Mouse (Mus musculus): Measurements from ENCODE around the gene Kif11. TPM values are rescaled to one million over a fixed set of nuclear protein-coding genes. Genes with fewer than 3 reads are reported as not detected.

Kif11 gene
- polyA plus RNA-seq, 1 experiment from 2014 or later, result 39.6 TPM

- Histone ChIP-seq H3K4me2 (no peak overlapping the region), H3K27ac (peak overlapping the region; percentile 76)
Observed at GRCm38 (mm10) chr19:37348952-37349351, 27.3 kb upstream of the Kif11 start.

GRCm38 (mm10) chr19:37352756-37353155 is 23.4 kb upstream of the Kif11 start:
- 94% methylated on average over 3 of the region's 3 CpGs for WGBS
- no peak overlapping the region for H3K4me3 ChIP-seq
- peaks cover 12% of the 10 kb centered on the region; the same call in 1 of the 2 replicates for H3K36me3 ChIP-seq
- no peak overlapping the region for H3K4me2 ChIP-seq
- no peak overlapping the region for H3K9ac ChIP-seq
- no peaks in the 10 kb centered on the region for H3K27me3 ChIP-seq
- peaks cover 7% of the 10 kb centered on the region for H3K4me1 ChIP-seq (replicated peaks)
- ATAC-seq (replicated peaks; ENCODE audit: insufficient number of reproducible peaks, insufficient read depth, low FRiP score, low read depth), result no peak
- H3K27ac ChIP-seq, result no peak overlapping the region
- H3K9me3 ChIP-seq (replicated peaks), result no peaks in the 10 kb centered on the region

More at GRCm38 (mm10) chr19:37348952-37349351, 27.3 kb upstream of the Kif11 start:
- Histone ChIP-seq H3K9ac (no peak overlapping the region), H3K4me1 (replicated peaks) (peaks cover 20% of the 10 kb centered on the region), H3K36me3 (peaks cover 12% of the 10 kb centered on the region; the same call in 1 of the 2 replicates), H3K4me3 (no peak overlapping the region), H3K9me3 (replicated peaks) (no peaks in the 10 kb centered on the region), H3K27me3 (no peaks in the 10 kb centered on the region)
- no peak for ATAC-seq (replicated peaks; ENCODE audit: insufficient number of reproducible peaks, insufficient read depth, low FRiP score, low read depth)

GRCm38 (mm10) chr19:37353331-37353730 is 22.9 kb upstream of the Kif11 start:
- H3K4me1 ChIP-seq (replicated peaks), result peaks cover 3% of the 10 kb centered on the region; the same call in 1 of the 2 replicates
- no peak for ATAC-seq (replicated peaks; ENCODE audit: insufficient number of reproducible peaks, insufficient read depth, low FRiP score, low read depth)
- H3K27ac ChIP-seq, result no peak overlapping the region
- H3K4me2 ChIP-seq, result no peak overlapping the region
- WGBS, result 88% methylated on average over 6 of the region's 6 CpGs
- peaks cover 12% of the 10 kb centered on the region; the same call in 1 of the 2 replicates for H3K36me3 ChIP-seq
- H3K9me3 ChIP-seq (replicated peaks), result no peaks in the 10 kb centered on the region
- no peak overlapping the region for H3K4me3 ChIP-seq
- no peaks in the 10 kb centered on the region for H3K27me3 ChIP-seq
- H3K9ac ChIP-seq, result no peak overlapping the region

- 45% methylated on average over 5 of the region's 5 CpGs for WGBS
- no peaks in the 10 kb centered on the region; the same call in 1 of the 2 replicates for H3K4me1 ChIP-seq (replicated peaks)
Observed at GRCm38 (mm10) chr19:37360044-37360443, 16.2 kb upstream of the Kif11 start.

GRCm38 (mm10) chr19:37362545-37362944 is 13.7 kb upstream of the Kif11 start:
- H3K27ac ChIP-seq, result no peak overlapping the region
- no peak overlapping the region for H3K4me3 ChIP-seq
- no peaks in the 10 kb centered on the region for H3K36me3 ChIP-seq
- ATAC-seq (replicated peaks; ENCODE audit: insufficient number of reproducible peaks, insufficient read depth, low FRiP score, low read depth), result no peak
- H3K4me1 ChIP-seq (replicated peaks), result no peaks in the 10 kb centered on the region
- no peak overlapping the region for H3K4me2 ChIP-seq
- no peak overlapping the region for H3K9ac ChIP-seq
- no peaks in the 10 kb centered on the region for H3K9me3 ChIP-seq (replicated peaks)
- H3K27me3 ChIP-seq, result no peaks in the 10 kb centered on the region
- WGBS, result 39% methylated on average over 5 of the region's 5 CpGs

More at GRCm38 (mm10) chr19:37360044-37360443, 16.2 kb upstream of the Kif11 start:
- Histone ChIP-seq H3K4me2 (no peak overlapping the region), H3K9ac (no peak overlapping the region), H3K36me3 (no peaks in the 10 kb centered on the region), H3K4me3 (no peak overlapping the region), H3K27me3 (no peaks in the 10 kb centered on the region), H3K27ac (no peak overlapping the region), H3K9me3 (replicated peaks) (no peaks in the 10 kb centered on the region)
- no peak for ATAC-seq (replicated peaks; ENCODE audit: insufficient number of reproducible peaks, insufficient read depth, low FRiP score, low read depth)

- 79% methylated on average over 11 of the region's 11 CpGs for WGBS
- no peak overlapping the region for H3K4me3 ChIP-seq
- no peak for ATAC-seq (replicated peaks; ENCODE audit: insufficient number of reproducible peaks, insufficient read depth, low FRiP score, low read depth)
Observed at GRCm38 (mm10) chr19:37363128-37363939, 12.9 kb upstream of the Kif11 start.

GRCm38 (mm10) chr19:37368990-37369389 is 7.2 kb upstream of the Kif11 start:
- ATAC-seq (replicated peaks; ENCODE audit: insufficient number of reproducible peaks, insufficient read depth, low FRiP score, low read depth), result no peak
- H3K4me3 ChIP-seq, result no peak overlapping the region
- H3K4me2 ChIP-seq, result no peak overlapping the region
- no peaks in the 10 kb centered on the region for H3K27me3 ChIP-seq
- WGBS, result 71% methylated on average over 1 of the region's 1 CpGs
- no peak overlapping the region for H3K9ac ChIP-seq
- no peaks in the 10 kb centered on the region for H3K4me1 ChIP-seq (replicated peaks)
- no peaks in the 10 kb centered on the region for H3K9me3 ChIP-seq (replicated peaks)
- H3K27ac ChIP-seq, result no peak overlapping the region
- H3K36me3 ChIP-seq, result no peaks in the 10 kb centered on the region

More at GRCm38 (mm10) chr19:37363128-37363939, 12.9 kb upstream of the Kif11 start:
- H3K27ac ChIP-seq, result no peak overlapping the region
- H3K4me2 ChIP-seq, result no peak overlapping the region
- H3K4me1 ChIP-seq (replicated peaks), result no peaks in the 10 kb centered on the region
- H3K36me3 ChIP-seq, result no peaks in the 10 kb centered on the region
- no peaks in the 10 kb centered on the region for H3K9me3 ChIP-seq (replicated peaks)
- no peak overlapping the region for H3K9ac ChIP-seq
- H3K27me3 ChIP-seq, result no peaks in the 10 kb centered on the region

GRCm38 (mm10) chr19:37369921-37370320 is 6.3 kb upstream of the Kif11 start:
- no peak overlapping the region for H3K4me3 ChIP-seq
- no peak overlapping the region for H3K9ac ChIP-seq
- ATAC-seq (replicated peaks; ENCODE audit: insufficient number of reproducible peaks, insufficient read depth, low FRiP score, low read depth), result no peak
- H3K9me3 ChIP-seq (replicated peaks), result no peaks in the 10 kb centered on the region
- H3K4me1 ChIP-seq (replicated peaks), result peaks cover 1% of the 10 kb centered on the region; the same call in 1 of the 2 replicates
- no peaks in the 10 kb centered on the region for H3K27me3 ChIP-seq
- H3K36me3 ChIP-seq, result no peaks in the 10 kb centered on the region
- no peak overlapping the region for H3K4me2 ChIP-seq
- 80% methylated on average over 4 of the region's 4 CpGs for WGBS
- H3K27ac ChIP-seq, result no peak overlapping the region

- 87% methylated on average over 5 of the region's 5 CpGs for WGBS
- Histone ChIP-seq H3K4me2 (no peak overlapping the region), H3K9me3 (replicated peaks) (no peaks in the 10 kb centered on the region), H3K4me1 (replicated peaks) (peaks cover 4% of the 10 kb centered on the region; the same call in 1 of the 2 replicates), H3K27ac (no peak overlapping the region), H3K4me3 (no peak overlapping the region), H3K9ac (no peak overlapping the region), H3K27me3 (no peaks in the 10 kb centered on the region), H3K36me3 (no peaks in the 10 kb centered on the region)
- ATAC-seq (replicated peaks; ENCODE audit: insufficient number of reproducible peaks, insufficient read depth, low FRiP score, low read depth), result no peak
Observed at GRCm38 (mm10) chr19:37370356-37370755, 5.8 kb upstream of the Kif11 start.

GRCm38 (mm10) chr19:37374941-37375754 is 1.1 kb upstream of the Kif11 start:
- Histone ChIP-seq H3K9me3 (replicated peaks) (no peaks in the 10 kb centered on the region), H3K27ac (peak overlapping the region; percentile 98), H3K4me3 (peak overlapping the region; percentile 88), H3K36me3 (no peaks in the 10 kb centered on the region), H3K27me3 (no peaks in the 10 kb centered on the region), H3K4me2 (peak overlapping the region; percentile 66), H3K4me1 (replicated peaks) (peaks cover 16% of the 10 kb centered on the region), H3K9ac (peak overlapping the region; percentile 62)
- ATAC-seq (replicated peaks; ENCODE audit: insufficient number of reproducible peaks, insufficient read depth, low FRiP score, low read depth), result no peak
- 22% methylated on average over 7 of the region's 7 CpGs for whole genome bisulfite sequencing

- WGBS, result 1% methylated on average over 11 of the region's 11 CpGs
Observed at GRCm38 (mm10) chr19:37376841-37377240, 638 bp downstream of the Kif11 start.

More at GRCm38 (mm10) chr19:37376841-37377240, 638 bp downstream of the Kif11 start:
- H3K9me3 ChIP-seq (replicated peaks), result no peaks in the 10 kb centered on the region
- peak overlapping the region; percentile 88 for H3K4me3 ChIP-seq
- no peaks in the 10 kb centered on the region for H3K36me3 ChIP-seq
- ATAC-seq (replicated peaks; ENCODE audit: insufficient number of reproducible peaks, insufficient read depth, low FRiP score, low read depth), result no peak
- peak overlapping the region; percentile 98 for H3K27ac ChIP-seq
- H3K9ac ChIP-seq, result peak overlapping the region; percentile 62
- H3K27me3 ChIP-seq, result no peaks in the 10 kb centered on the region
- H3K4me1 ChIP-seq (replicated peaks), result peaks cover 24% of the 10 kb centered on the region
- H3K4me2 ChIP-seq, result peak overlapping the region; percentile 66

Data from heart, embryonic 15.5 days (tissue).